Mouse (Mus musculus) hindbrain, embryonic 16.5 days (tissue): ENCODE measurements around the gene Bcar1. TPM values are rescaled to one million over a fixed set of nuclear protein-coding genes. Genes with fewer than 3 reads are reported as not detected.

ENCODE experiments used
- ATAC-seq: fragments of 200-750 bp; cut with Nextera tagmentation; 2 replicates; pipeline ENCODE4 v1.8.0; 2017; ENCODE audit warnings: moderate TSS enrichment, moderate library complexity
- H3K27ac ChIP-seq: fragments of 300-500 bp; sonication (generic); 2 replicates; pipeline ENCODE4 v1.5.1; 2014; ENCODE audit warnings: low read depth, mild to moderate bottlenecking, control low read depth, low read length, moderate library complexity
- H3K27me3 ChIP-seq: fragments of 300-500 bp; sonication (generic); replicated peaks from 2 replicates; pipeline ENCODE4 v1.6.1; 2014; ENCODE audit warnings: low read length; ENCODE audit not compliant: control insufficient read depth, insufficient read depth
- H3K36me3 ChIP-seq: fragments of 300-500 bp; sonication (generic); 2 replicates; pipeline ENCODE4 v1.6.1; 2014; ENCODE audit warnings: mild to moderate bottlenecking, low read length, moderate library complexity, mixed read lengths; ENCODE audit not compliant: control insufficient read depth, insufficient read depth
- H3K4me1 ChIP-seq: fragments of 300-500 bp; sonication (generic); 2 replicates; pipeline ENCODE4 v1.6.1; 2014; ENCODE audit warnings: low read depth, low read length; ENCODE audit not compliant: control insufficient read depth, insufficient read depth
- H3K4me2 ChIP-seq: fragments of 300-500 bp; sonication (generic); 2 replicates; pipeline ENCODE4 v1.6.1; 2014; ENCODE audit warnings: mild to moderate bottlenecking, low read length, control low read depth, moderate library complexity
- H3K4me3 ChIP-seq: fragments of 300-500 bp; sonication (generic); 2 replicates; pipeline ENCODE4 v1.5.1; 2014; ENCODE audit warnings: mild to moderate bottlenecking, low read length, control low read depth, moderate library complexity
- H3K9ac ChIP-seq: fragments of 300-500 bp; sonication (generic); 2 replicates; pipeline ENCODE4 v1.6.1; 2014; ENCODE audit warnings: low read depth, mild to moderate bottlenecking, control low read depth, low read length, moderate library complexity
- H3K9me3 ChIP-seq: fragments of 300-500 bp; sonication (generic); 2 replicates; pipeline ENCODE4 v1.6.1; 2014; ENCODE audit warnings: mild to moderate bottlenecking, low read length, moderate library complexity; ENCODE audit not compliant: control insufficient read depth
- WGBS: fragments of 180-500 bp; shearing (Covaris S2); extraction: QIAGEN DNeasy Blood & Tissue Kit; methylation state at CpG from one replicate; pipeline ENCODE4 v1.1.7; 2014; 5-methylcytosine and 5-hydroxymethylcytosine counted together
- polyA plus RNA-seq: library from polyadenylated mRNA; unstranded; fragments of >200 nt; fragmentation: Nextera tagmentation; extraction: Ambion mirVana; gene quantifications from 2 replicates; pipeline ENCODE4 v1.2.1, GENCODE M21; 2015

Gene Bcar1
- polyA plus RNA-seq, 1 experiment from 2014 or later = 37.6 TPM

- WGBS = 54% methylated on average over 5 of the region's 5 CpGs
- Histone ChIP-seq H3K9me3 (no peaks in the 10 kb centered on the region), H3K4me2 (peak overlapping the region; percentile 52; the same call in 1 of the 2 replicates), H3K4me1 (peaks cover 54% of the 10 kb centered on the region), H3K4me3 (no peak overlapping the region), H3K9ac (no peak overlapping the region), H3K27ac (peak overlapping the region; percentile 62; the same call in 1 of the 2 replicates), H3K27me3 (no peaks in the 10 kb centered on the region), H3K36me3 (no peaks in the 10 kb centered on the region)
- no peak for ATAC-seq
Measured at GRCm38 (mm10) chr8:111745086-111745485, 1.5 kb upstream of the Bcar1 start.

GRCm38 (mm10) chr8:111743101-111743791 lies 363 bp downstream of the Bcar1 start:
- ATAC-seq = peak; percentile 10; the same call in 1 of the 2 replicates
- H3K4me1 ChIP-seq = peaks cover 69% of the 10 kb centered on the region
- no peaks in the 10 kb centered on the region for H3K36me3 ChIP-seq
- H3K27me3 ChIP-seq = no peaks in the 10 kb centered on the region
- H3K9me3 ChIP-seq = no peaks in the 10 kb centered on the region
- peak overlapping the region; percentile 95 for H3K9ac ChIP-seq
- peak overlapping the region; percentile 88 for H3K4me2 ChIP-seq
- peak overlapping the region; percentile 86 for H3K4me3 ChIP-seq
- under 1% methylated on average over 34 of the region's 44 CpGs for WGBS
- peak overlapping the region; percentile 86 for H3K27ac ChIP-seq

DNA sequence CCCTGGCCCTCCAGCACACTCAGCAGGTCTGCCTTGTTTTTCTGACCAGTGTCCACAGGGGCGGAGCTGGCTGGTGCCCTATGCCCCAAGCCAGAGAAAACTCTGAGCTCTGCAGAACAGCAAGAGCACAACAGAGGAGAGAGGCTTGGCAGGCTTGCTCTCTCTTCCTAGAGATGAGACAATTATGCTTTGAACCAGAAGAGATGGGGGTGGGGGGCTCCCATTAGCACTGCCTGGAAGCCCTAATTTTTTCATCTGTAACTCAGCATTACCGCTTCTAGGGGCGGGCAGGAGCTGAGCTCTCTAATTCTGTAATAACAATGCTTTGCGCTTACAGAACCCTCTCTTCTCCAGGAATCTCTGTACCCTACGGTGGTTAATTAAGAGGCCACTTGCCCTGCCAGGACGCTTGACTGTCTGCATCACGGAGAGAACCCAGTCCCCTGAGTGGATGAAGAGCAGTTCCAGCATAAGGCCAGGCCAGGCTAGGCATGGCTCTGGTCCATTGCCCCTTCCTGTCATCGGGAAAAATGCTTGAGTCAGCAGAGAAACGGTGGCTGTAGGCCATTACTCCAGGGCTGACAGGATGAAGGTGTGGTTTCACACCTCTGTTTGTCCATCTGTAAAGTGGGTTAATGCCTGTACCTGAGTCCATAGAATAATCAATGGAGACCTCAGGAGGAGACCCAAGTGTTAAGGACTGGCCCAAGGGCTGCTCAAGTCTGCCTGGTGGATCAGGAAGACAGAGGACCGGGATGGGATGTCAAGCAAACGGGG lies 1.2 kb downstream of the Bcar1 start:
- peak; percentile 26 for ATAC-seq

GRCm38 (mm10) chr8:111741556-111741955 lies 2.1 kb downstream of the Bcar1 start:
- ATAC-seq = no peak
- WGBS = 71% methylated on average over 6 of the region's 6 CpGs
- no peak overlapping the region; the same call in 1 of the 2 replicates for H3K27ac ChIP-seq

More for the DNA sequence above, 1.2 kb downstream of the Bcar1 start:
- Histone ChIP-seq H3K9ac (peak overlapping the region; percentile 95), H3K9me3 (no peaks in the 10 kb centered on the region), H3K4me1 (peaks cover 69% of the 10 kb centered on the region), H3K27ac (peak overlapping the region; percentile 86), H3K4me3 (peak overlapping the region; percentile 86), H3K27me3 (no peaks in the 10 kb centered on the region), H3K4me2 (peak overlapping the region; percentile 88), H3K36me3 (no peaks in the 10 kb centered on the region)
- WGBS = 13% methylated on average over 11 of the region's 11 CpGs

DNA sequence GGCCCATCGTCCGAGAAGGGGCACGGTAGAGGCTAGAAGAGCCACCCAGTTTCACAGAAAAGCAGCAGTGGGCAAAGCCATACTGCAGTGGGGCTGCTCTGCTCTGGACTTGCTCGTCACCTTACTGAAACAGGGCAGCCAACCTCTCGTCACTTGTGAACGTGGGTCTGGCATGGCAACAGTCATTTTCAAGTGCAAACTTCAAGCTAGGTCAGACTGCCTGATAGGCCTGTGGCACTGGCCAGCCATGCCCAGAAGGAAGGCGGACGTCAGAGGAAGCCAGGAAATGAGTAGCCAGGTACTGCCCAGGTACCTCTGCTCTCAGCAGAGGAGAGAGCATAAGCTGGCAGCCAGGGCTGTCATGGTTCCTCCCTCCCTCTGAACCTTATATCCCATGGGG lies 2.6 kb downstream of the Bcar1 start:
- Histone ChIP-seq H3K9ac (0 out of 2 replicates have a peak overlapping the region, but pooled peaks have one; percentile 7), H3K27me3 (no peaks in the 10 kb centered on the region), H3K4me3 (no peak overlapping the region), H3K36me3 (no peaks in the 10 kb centered on the region), H3K27ac (no peak overlapping the region), H3K9me3 (no peaks in the 10 kb centered on the region), H3K4me2 (peak overlapping the region; percentile 24), H3K4me1 (peaks cover 75% of the 10 kb centered on the region)
- ATAC-seq = no peak
- 82% methylated on average over 8 of the region's 8 CpGs for WGBS

More at GRCm38 (mm10) chr8:111741556-111741955, 2.1 kb downstream of the Bcar1 start:
- peak overlapping the region; percentile 86 for H3K4me3 ChIP-seq
- H3K27me3 ChIP-seq = no peaks in the 10 kb centered on the region
- peak overlapping the region; percentile 95 for H3K9ac ChIP-seq
- H3K9me3 ChIP-seq = no peaks in the 10 kb centered on the region
- H3K4me1 ChIP-seq = peaks cover 74% of the 10 kb centered on the region
- no peaks in the 10 kb centered on the region for H3K36me3 ChIP-seq
- H3K4me2 ChIP-seq = peak overlapping the region; percentile 88

DNA sequence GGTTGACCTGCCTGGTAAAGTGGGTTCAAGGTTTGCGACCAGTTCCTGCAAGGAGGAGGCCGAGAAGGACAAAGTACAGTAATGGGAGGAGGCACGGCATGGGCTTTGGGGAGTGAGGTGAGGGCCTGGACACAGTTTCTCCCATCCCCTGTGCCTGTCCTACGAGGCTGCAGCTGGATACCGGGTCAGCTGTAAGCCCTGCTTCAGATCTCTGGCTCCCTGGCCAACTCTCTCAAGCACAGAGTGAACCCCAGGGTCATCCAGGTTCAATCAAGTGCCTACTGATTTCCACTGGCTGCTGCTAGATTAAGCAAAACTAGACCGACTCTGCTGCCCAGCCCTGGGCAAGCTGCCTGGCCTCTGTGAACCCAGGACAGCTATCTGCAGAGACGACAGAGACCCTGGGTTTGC lies 3.3 kb downstream of the Bcar1 start:
- Histone ChIP-seq H3K36me3 (no peaks in the 10 kb centered on the region), H3K27ac (no peak overlapping the region), H3K9ac (peak overlapping the region; percentile 11; the same call in 1 of the 2 replicates), H3K27me3 (no peaks in the 10 kb centered on the region), H3K9me3 (no peaks in the 10 kb centered on the region), H3K4me2 (no peak overlapping the region), H3K4me1 (peaks cover 75% of the 10 kb centered on the region), H3K4me3 (no peak overlapping the region)
- WGBS = 74% methylated on average over 7 of the region's 7 CpGs
- ATAC-seq = no peak

DNA sequence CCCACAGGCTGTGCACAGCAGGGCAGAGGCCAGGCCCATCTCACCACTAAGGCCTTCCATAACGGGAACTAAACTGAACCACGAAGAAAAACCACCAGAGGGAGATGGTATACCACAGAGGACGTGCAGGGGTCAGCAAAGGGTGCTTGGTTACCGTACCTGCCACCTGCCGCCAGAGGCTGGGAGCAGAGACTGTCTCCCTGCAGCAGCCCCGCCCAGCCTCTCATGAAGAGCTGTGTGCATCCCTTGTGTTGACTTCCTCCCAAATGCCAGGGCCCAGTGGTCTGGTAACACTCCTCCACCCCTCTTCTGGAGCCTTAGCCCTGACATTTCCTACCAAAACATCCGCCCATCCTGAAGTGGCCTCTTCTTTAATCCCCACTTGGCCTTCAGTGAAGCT lies 4.0 kb downstream of the Bcar1 start:
- Histone ChIP-seq H3K36me3 (no peaks in the 10 kb centered on the region), H3K4me3 (no peak overlapping the region), H3K27ac (no peak overlapping the region), H3K9ac (peak overlapping the region; percentile 5; the same call in 1 of the 2 replicates), H3K4me1 (peaks cover 75% of the 10 kb centered on the region), H3K4me2 (peak overlapping the region; percentile 5; the same call in 1 of the 2 replicates), H3K27me3 (no peaks in the 10 kb centered on the region), H3K9me3 (no peaks in the 10 kb centered on the region)
- WGBS = 46% methylated on average over 7 of the region's 7 CpGs
- no peak for ATAC-seq

DNA sequence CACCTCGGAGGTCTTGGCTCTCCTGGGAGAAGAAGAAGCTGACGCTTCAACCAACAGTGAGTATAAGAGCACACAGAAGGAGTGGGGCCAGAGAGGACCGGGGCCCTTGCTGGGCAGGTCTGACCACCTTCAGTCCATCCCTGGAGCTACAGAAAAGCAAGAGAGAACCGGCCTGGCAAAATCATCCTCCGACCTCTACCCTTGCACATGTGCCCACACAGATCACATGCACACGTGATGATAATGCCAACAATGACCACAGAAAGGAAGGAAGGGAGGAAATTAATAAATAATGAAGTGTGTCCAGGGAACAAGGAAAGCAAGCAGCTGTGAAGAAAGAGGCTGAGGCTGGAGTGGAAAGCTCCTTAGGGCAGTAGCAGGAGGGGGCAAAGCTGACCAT lies 4.7 kb downstream of the Bcar1 start:
- no peak for ATAC-seq
- Histone ChIP-seq H3K4me1 (peaks cover 75% of the 10 kb centered on the region), H3K4me2 (no peak overlapping the region), H3K9ac (peak overlapping the region; percentile 23; the same call in 1 of the 2 replicates), H3K36me3 (no peaks in the 10 kb centered on the region), H3K27ac (peak overlapping the region; percentile 25; the same call in 1 of the 2 replicates), H3K4me3 (no peak overlapping the region), H3K27me3 (no peaks in the 10 kb centered on the region), H3K9me3 (no peaks in the 10 kb centered on the region)
- WGBS = 51% methylated on average over 6 of the region's 6 CpGs

DNA sequence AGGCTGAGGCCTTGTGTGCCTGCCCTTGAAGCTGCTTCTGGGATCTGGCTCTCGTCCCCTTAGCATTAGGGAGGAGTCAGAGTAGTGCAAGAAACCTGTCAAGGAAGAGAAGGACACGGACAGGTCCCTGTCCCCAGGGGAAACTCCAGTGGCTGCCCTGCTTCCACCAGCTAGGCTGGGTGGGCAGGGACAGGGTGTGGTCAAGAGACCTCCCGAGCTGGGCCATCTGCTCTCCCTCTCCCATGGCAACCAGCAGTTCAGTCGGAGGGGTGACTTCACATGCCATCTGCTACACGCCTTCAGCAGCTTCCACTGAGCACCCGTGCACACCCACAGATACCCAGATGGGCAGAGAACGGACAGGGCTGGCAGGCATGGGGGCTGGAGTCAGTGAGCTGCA lies 7.3 kb downstream of the Bcar1 start:
- peak; percentile 6; the same call in 1 of the 2 replicates for ATAC-seq
- no peaks in the 10 kb centered on the region for H3K9me3 ChIP-seq
- H3K36me3 ChIP-seq = no peaks in the 10 kb centered on the region
- H3K27ac ChIP-seq = peak overlapping the region; percentile 51
- H3K27me3 ChIP-seq = no peaks in the 10 kb centered on the region
- no peak overlapping the region for H3K4me2 ChIP-seq
- H3K4me3 ChIP-seq = no peak overlapping the region
- H3K4me1 ChIP-seq = peaks cover 78% of the 10 kb centered on the region
- 23% methylated on average over 7 of the region's 7 CpGs for WGBS
- no peak overlapping the region for H3K9ac ChIP-seq
